Mouse (Mus musculus): Measurements from ENCODE around the gene Crtam. TPM values are rescaled to one million over a fixed set of nuclear protein-coding genes. Genes with fewer than 3 reads are reported as not detected.

Crtam gene
- polyA plus RNA-seq, 1 experiment from 2014 or later: 0.31 TPM

GRCm38 (mm10) chr9:40991511-40991910 lies 12.9 kb downstream of the Crtam start:
- ATAC-seq: no peak
- no peak overlapping the region for H3K4me3 ChIP-seq (replicated peaks)
- H3K27me3 ChIP-seq (replicated peaks): no peaks in the 10 kb centered on the region
- H3K4me2 ChIP-seq (replicated peaks): no peak overlapping the region
- H3K27ac ChIP-seq: no peak overlapping the region
- no peaks in the 10 kb centered on the region for H3K9me3 ChIP-seq
- H3K4me1 ChIP-seq (replicated peaks): no peaks in the 10 kb centered on the region
- no peaks in the 10 kb centered on the region for H3K36me3 ChIP-seq
- 90% methylated on average over 6 of the region's 6 CpGs for WGBS
- H3K9ac ChIP-seq: no peak overlapping the region

- H3K36me3 ChIP-seq: no peaks in the 10 kb centered on the region
- H3K27ac ChIP-seq: no peak overlapping the region
- 38% methylated on average over 4 of the region's 4 CpGs for WGBS
- no peak overlapping the region for H3K9ac ChIP-seq
- no peak overlapping the region for H3K4me3 ChIP-seq (replicated peaks)
- no peaks in the 10 kb centered on the region for H3K9me3 ChIP-seq
- no peak overlapping the region for H3K4me2 ChIP-seq (replicated peaks)
- H3K4me1 ChIP-seq (replicated peaks): no peaks in the 10 kb centered on the region
- ATAC-seq: no peak
- no peaks in the 10 kb centered on the region for H3K27me3 ChIP-seq (replicated peaks)
Measured at GRCm38 (mm10) chr9:40989940-40990588, 14.4 kb downstream of the Crtam start.

- H3K4me2 ChIP-seq (replicated peaks): no peak overlapping the region
- H3K9ac ChIP-seq: no peak overlapping the region
- no peak overlapping the region for H3K27ac ChIP-seq
- H3K27me3 ChIP-seq (replicated peaks): no peaks in the 10 kb centered on the region
- no peak for ATAC-seq
- H3K9me3 ChIP-seq: no peaks in the 10 kb centered on the region
- no peaks in the 10 kb centered on the region for H3K4me1 ChIP-seq (replicated peaks)
- WGBS: 69% methylated on average over 3 of the region's 3 CpGs
- H3K36me3 ChIP-seq: no peaks in the 10 kb centered on the region
- no peak overlapping the region for H3K4me3 ChIP-seq (replicated peaks)
Measured at GRCm38 (mm10) chr9:40984313-40984712, 20.1 kb downstream of the Crtam start.

- no peak overlapping the region for H3K4me2 ChIP-seq (replicated peaks)
- ATAC-seq: no peak
- H3K4me3 ChIP-seq (replicated peaks): no peak overlapping the region
- H3K9ac ChIP-seq: no peak overlapping the region
- no peaks in the 10 kb centered on the region for H3K4me1 ChIP-seq (replicated peaks)
- WGBS: 84% methylated on average over 3 of the region's 3 CpGs
- no peak overlapping the region for H3K27ac ChIP-seq
- no peaks in the 10 kb centered on the region for H3K9me3 ChIP-seq
- H3K27me3 ChIP-seq (replicated peaks): no peaks in the 10 kb centered on the region
- H3K36me3 ChIP-seq: no peaks in the 10 kb centered on the region
Measured at GRCm38 (mm10) chr9:40983758-40984157, 20.7 kb downstream of the Crtam start.

GRCm38 (mm10) chr9:40982480-40982879 lies 21.9 kb downstream of the Crtam start:
- WGBS: 43% methylated on average over 6 of the region's 6 CpGs
- Histone ChIP-seq H3K27me3 (replicated peaks) (no peaks in the 10 kb centered on the region), H3K4me1 (replicated peaks) (no peaks in the 10 kb centered on the region), H3K36me3 (no peaks in the 10 kb centered on the region), H3K9ac (no peak overlapping the region), H3K4me3 (replicated peaks) (no peak overlapping the region), H3K9me3 (no peaks in the 10 kb centered on the region), H3K27ac (no peak overlapping the region), H3K4me2 (replicated peaks) (no peak overlapping the region)
- ATAC-seq: no peak

GRCm38 (mm10) chr9:40974042-40974801 lies 30.2 kb downstream of the Crtam start:
- no peaks in the 10 kb centered on the region for H3K36me3 ChIP-seq
- H3K27me3 ChIP-seq (replicated peaks): no peaks in the 10 kb centered on the region
- no peaks in the 10 kb centered on the region for H3K4me1 ChIP-seq (replicated peaks)
- no peaks in the 10 kb centered on the region for H3K9me3 ChIP-seq
- ATAC-seq: no peak
- H3K4me3 ChIP-seq (replicated peaks): no peak overlapping the region
- WGBS: 79% methylated on average over 11 of the region's 11 CpGs
- no peak overlapping the region for H3K4me2 ChIP-seq (replicated peaks)
- H3K27ac ChIP-seq: no peak overlapping the region
- H3K9ac ChIP-seq: no peak overlapping the region

- Histone ChIP-seq H3K36me3 (no peaks in the 10 kb centered on the region), H3K4me3 (replicated peaks) (no peak overlapping the region), H3K4me2 (replicated peaks) (peak overlapping the region; percentile 79), H3K9ac (no peak overlapping the region), H3K27ac (no peak overlapping the region), H3K4me1 (replicated peaks) (peaks cover 9% of the 10 kb centered on the region), H3K9me3 (no peaks in the 10 kb centered on the region), H3K27me3 (replicated peaks) (peaks cover 24% of the 10 kb centered on the region)
- WGBS: 31% methylated on average over 7 of the region's 7 CpGs
- no peak for ATAC-seq
Measured at GRCm38 (mm10) chr9:40964418-40964714, 40.1 kb downstream of the Crtam start.

GRCm38 (mm10) chr9:40963586-40964417 lies 40.6 kb downstream of the Crtam start, which contains the start of gene Jhy:
Gene Jhy (minus strand): TSS chr9:40964118.
- ATAC-seq: peak; percentile 43
- peak within 1 kb of the TSS; percentile 23; the same call in 1 of the 2 replicates for H3K9ac ChIP-seq
- peaks cover 24% of the 10 kb centered on the region for H3K27me3 ChIP-seq (replicated peaks)
- peak within 1 kb of the TSS; percentile 79 for H3K4me2 ChIP-seq (replicated peaks)
- H3K4me3 ChIP-seq (replicated peaks): peak within 1 kb of the TSS; percentile 38
- H3K9me3 ChIP-seq: no peaks in the 10 kb centered on the region
- no peaks in the 10 kb centered on the region for H3K36me3 ChIP-seq
- H3K27ac ChIP-seq: no peak within 1 kb of the TSS
- WGBS: 2% methylated on average over 51 of the region's 51 CpGs
- H3K4me1 ChIP-seq (replicated peaks): peaks cover 9% of the 10 kb centered on the region

GRCm38 (mm10) chr9:40961401-40961800 lies 43.0 kb downstream of the Crtam start:
- no peak for ATAC-seq
- Histone ChIP-seq H3K9me3 (no peaks in the 10 kb centered on the region), H3K4me3 (replicated peaks) (no peak overlapping the region), H3K36me3 (no peaks in the 10 kb centered on the region), H3K27ac (no peak overlapping the region), H3K9ac (no peak overlapping the region), H3K27me3 (replicated peaks) (peaks cover 24% of the 10 kb centered on the region), H3K4me2 (replicated peaks) (no peak overlapping the region), H3K4me1 (replicated peaks) (peaks cover 9% of the 10 kb centered on the region)
- WGBS: 58% methylated on average over 3 of the region's 3 CpGs

GRCm38 (mm10) chr9:40949039-40949615 lies 55.3 kb downstream of the Crtam start:
- H3K36me3 ChIP-seq: no peaks in the 10 kb centered on the region
- WGBS: 58% methylated on average over 18 of the region's 18 CpGs
- H3K27ac ChIP-seq: no peak overlapping the region
- H3K4me3 ChIP-seq (replicated peaks): no peak overlapping the region
- no peaks in the 10 kb centered on the region for H3K9me3 ChIP-seq
- no peak overlapping the region for H3K4me2 ChIP-seq (replicated peaks)
- ATAC-seq: no peak
- no peaks in the 10 kb centered on the region for H3K4me1 ChIP-seq (replicated peaks)
- H3K9ac ChIP-seq: no peak overlapping the region
- no peaks in the 10 kb centered on the region for H3K27me3 ChIP-seq (replicated peaks)

- Histone ChIP-seq H3K36me3 (no peaks in the 10 kb centered on the region), H3K4me3 (replicated peaks) (no peak overlapping the region), H3K9ac (no peak overlapping the region), H3K4me1 (replicated peaks) (no peaks in the 10 kb centered on the region), H3K27ac (no peak overlapping the region), H3K27me3 (replicated peaks) (no peaks in the 10 kb centered on the region), H3K4me2 (replicated peaks) (no peak overlapping the region), H3K9me3 (no peaks in the 10 kb centered on the region)
- no peak for ATAC-seq
- WGBS: 93% methylated on average over 6 of the region's 6 CpGs
Measured at GRCm38 (mm10) chr9:40948473-40948872, 56.0 kb downstream of the Crtam start.

GRCm38 (mm10) chr9:40947131-40947530 lies 57.3 kb downstream of the Crtam start:
- H3K36me3 ChIP-seq: no peaks in the 10 kb centered on the region
- no peak overlapping the region for H3K9ac ChIP-seq
- H3K4me3 ChIP-seq (replicated peaks): no peak overlapping the region
- WGBS: 52% methylated on average over 4 of the region's 4 CpGs
- no peak overlapping the region for H3K27ac ChIP-seq
- H3K9me3 ChIP-seq: no peaks in the 10 kb centered on the region
- no peaks in the 10 kb centered on the region for H3K27me3 ChIP-seq (replicated peaks)
- no peak overlapping the region for H3K4me2 ChIP-seq (replicated peaks)
- ATAC-seq: no peak
- H3K4me1 ChIP-seq (replicated peaks): no peaks in the 10 kb centered on the region

All from intestine, embryonic 15.5 days (tissue).